Comparison of ENCODE assay signal across 12 mouse cellular contexts in the genomic region with DNA sequence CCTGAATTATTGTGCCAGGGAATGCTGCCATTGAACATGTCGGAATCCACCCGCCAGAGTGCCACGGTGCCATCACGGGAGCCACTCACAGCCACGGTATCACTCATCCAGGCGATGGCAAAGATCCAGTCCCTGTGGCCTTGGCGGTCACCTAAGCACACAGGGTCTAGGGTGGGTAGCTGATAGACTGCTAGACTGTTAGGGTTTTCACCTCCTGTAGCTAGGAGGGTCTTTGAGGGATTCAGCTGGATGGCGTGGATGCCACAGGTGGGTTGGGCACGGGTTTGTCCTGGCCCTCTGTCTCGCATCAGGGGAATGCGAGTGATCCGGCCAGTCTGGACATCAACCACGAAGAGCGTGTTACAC. TPM values are rescaled to one million over a fixed set of nuclear protein-coding genes. Genes with fewer than 3 reads are reported as not detected.
DNase-seq lines count a peak whose midpoint lies in the region; ATAC-seq and TF ChIP-seq lines count a peak whose summit lies in the region.
"Had no signal": no experiment of that assay in that cellular context is flagged by ENCODE, and none has a peak within 500 bp of the region (broad histone marks: within the 10 kb centered on the region; RNA-seq: fewer than 3 reads in every experiment).

No protein-coding gene starts in this region.

- no peak for DNase-seq in heart, embryonic 10.5 days (ENCODE audit: low spot score)
- DNase-seq in heart, postnatal 25 days (ENCODE audit: low spot score): no peak
- DNase-seq in hindbrain, embryonic 10.5 days (ENCODE audit: low spot score): no peak
- DNase-seq in midbrain, embryonic 10.5 days (ENCODE audit: low spot score): no peak
- DNase-seq in right cerebral cortex, postnatal 36 days (ENCODE audit: low spot score in 2 of 2): no peak
- no peak for DNase-seq in left cerebral cortex, adult 8-10 months (ENCODE audit: low spot score in 2 of 2)
- DNase-seq: spleen, adult 18-20 months had no signal

- no peaks in the 10 kb centered on the region for H3K27me3 ChIP-seq in heart, embryonic 10.5 days (ENCODE audit: insufficient read depth, poor library complexity, severe bottlenecking)
- peaks cover 2% of the 10 kb centered on the region; the same call in 1 of the 2 replicates for H3K27me3 ChIP-seq in ES-Bruce4 (ENCODE audit: control insufficient read depth, insufficient read depth, low read length, poor library complexity, severe bottlenecking)
- H3K27me3 ChIP-seq in hindbrain, embryonic 10.5 days (ENCODE audit: insufficient read depth, poor library complexity, severe bottlenecking): peaks cover 5% of the 10 kb centered on the region; the same call in 1 of the 2 replicates
- peaks cover 8% of the 10 kb centered on the region; the same call in 1 of the 2 replicates for H3K27me3 ChIP-seq in midbrain, embryonic 10.5 days (ENCODE audit: low read depth, poor library complexity, severe bottlenecking)

- TF ChIP-seq EP300 in ES-Bruce4 (IDR thresholded peaks at IDR 0.05; ENCODE audit: insufficient read depth, low read depth, low read length): no peak

- no peak overlapping the region for H3K27ac ChIP-seq in heart, embryonic 10.5 days
- no peak overlapping the region for H3K27ac ChIP-seq in ES-Bruce4 (ENCODE audit: insufficient read depth, low read length)
- peak overlapping the region; percentile 67; the same call in 1 of the 2 replicates for H3K27ac ChIP-seq in hindbrain, embryonic 10.5 days
- H3K27ac ChIP-seq in midbrain, embryonic 10.5 days (replicated peaks): no peak overlapping the region
- H3K27ac ChIP-seq: liver, embryonic 14.5 days had no signal

- no peaks in the 10 kb centered on the region for H3K36me3 ChIP-seq in heart, embryonic 10.5 days
- H3K36me3 ChIP-seq in ES-Bruce4 (ENCODE audit: control insufficient read depth, insufficient read depth, low read length, poor library complexity, severe bottlenecking): no peaks in the 10 kb centered on the region
- no peaks in the 10 kb centered on the region for H3K36me3 ChIP-seq in hindbrain, embryonic 10.5 days
- H3K36me3 ChIP-seq in midbrain, embryonic 10.5 days: no peaks in the 10 kb centered on the region

- H3K4me1 ChIP-seq in heart, embryonic 10.5 days: no peaks in the 10 kb centered on the region
- H3K4me1 ChIP-seq in ES-Bruce4 (ENCODE audit: control insufficient read depth, insufficient read depth, low read length): no peaks in the 10 kb centered on the region
- H3K4me1 ChIP-seq in hindbrain, embryonic 10.5 days (replicated peaks): no peaks in the 10 kb centered on the region
- no peaks in the 10 kb centered on the region for H3K4me1 ChIP-seq in midbrain, embryonic 10.5 days

- peak overlapping the region; percentile 61 for H3K4me3 ChIP-seq in heart, embryonic 10.5 days
- peak overlapping the region; percentile 27 for H3K4me3 ChIP-seq in ES-Bruce4 (ENCODE audit: low read depth, low read length)
- H3K4me3 ChIP-seq in hindbrain, embryonic 10.5 days: peak overlapping the region; percentile 58
- H3K4me3 ChIP-seq in midbrain, embryonic 10.5 days: peak overlapping the region; percentile 59

- H3K9me3 ChIP-seq in heart, embryonic 10.5 days: no peaks in the 10 kb centered on the region
- H3K9me3 ChIP-seq in ES-Bruce4 (replicated peaks; ENCODE audit: control insufficient read depth, insufficient read depth, low read length, poor library complexity, severe bottlenecking): no peaks in the 10 kb centered on the region
- H3K9me3 ChIP-seq in hindbrain, embryonic 10.5 days: 0 out of 2 replicates have a peak, but pooled peaks cover 3% of the 10 kb centered on the region
- 0 out of 2 replicates have a peak, but pooled peaks cover 4% of the 10 kb centered on the region for H3K9me3 ChIP-seq in midbrain, embryonic 10.5 days (replicated peaks)

- TF ChIP-seq POLR2A in ES-Bruce4 (IDR thresholded peaks at IDR 0.05; ENCODE audit: insufficient read depth, low read length): no peak

- intact Hi-C loops in heart, postnatal 25 days (cut with DNase I): no loop called here

- no peak for TF ChIP-seq CTCF in ES-Bruce4 (IDR thresholded peaks at IDR 0.05; ENCODE audit: low read depth, low read length)

- ATAC-seq in activated CD4-positive, CD25-positive, alpha-beta regulatory T cell, adult 4 months: no peak

- WGBS in heart, embryonic 10.5 days: 61% methylated on average over 14 of the region's 14 CpGs
- WGBS in hindbrain, embryonic 10.5 days: 76% methylated on average over 14 of the region's 14 CpGs
- WGBS in midbrain, embryonic 10.5 days: 76% methylated on average over 14 of the region's 14 CpGs

- H3K9ac ChIP-seq in ES-Bruce4 (ENCODE audit: low read depth, poor library complexity, severe bottlenecking): no peak overlapping the region
- H3K9ac ChIP-seq: liver, embryonic 14.5 days had no signal

RNA-seq across cellular contexts. Expression of a gene that starts 0.9 kb away (rescaled TPM):
- 1.4 TPM in 2 replicates for polyA plus RNA-seq in heart, embryonic 10.5 days (2016; fragmentation: Nextera tagmentation; extraction: Ambion mirVana)
- under 1 TPM in 1 of 2 experiments, not detected in 1; 0.14 TPM for total RNA-seq in heart, postnatal 25 days (2021)
- 0.28 TPM in 1 of 2 replicates, not detected in the other for polyA plus RNA-seq in ES-Bruce4 (2011; ENCODE audit: insufficient read depth, insufficient read length, low read depth, missing spikeins)
- 1.1 and 1.5 TPM in 2 replicates for polyA plus RNA-seq in hindbrain, embryonic 10.5 days (2016; fragmentation: Nextera tagmentation; extraction: Ambion mirVana)
- 1.4 and 1.6 TPM in 2 replicates for polyA plus RNA-seq in midbrain, embryonic 10.5 days (2016; fragmentation: Nextera tagmentation; extraction: Ambion mirVana)
- 1 to 10 TPM; 1.2 to 1.7 (median 1.3) TPM for total RNA-seq in left cerebral cortex, adult 8-10 months (2022)
- polyA plus RNA-seq in activated CD4-positive, CD25-positive, alpha-beta regulatory T cell, adult 4 months (2017; shearing (Covaris generic)): not detected
- total RNA-seq: gastrocnemius, adult 8-10 months had no signal
- polyA plus RNA-seq: C2C12 had no signal
